Mouse (Mus musculus) granulocyte monocyte progenitor cell, adult 5-6 weeks (primary cell): ENCODE data around the gene Tmco3. TPM values are rescaled to one million over a fixed set of nuclear protein-coding genes. Genes with fewer than 3 reads are reported as not detected.

Experiments used
- ATAC-seq: replicated peaks from 2 replicates; pipeline ENCODE4 v1.8.0; 2016; ENCODE audit warnings: mild to moderate bottlenecking, moderate TSS enrichment, inconsistent platforms; ENCODE audit not compliant: poor library complexity, severe bottlenecking
- total RNA-seq, 2 experiments: library from RNA; stranded (forward) in 1 of 2; stranded (reverse) in 1 of 2; fragments of 200-712, 200-1000 nt in 1 of 2; fragments of >200 nt in 1 of 2; fragmentation: Nextera tagmentation in 1 of 2; gene quantifications; 2 replicates each; pipeline ENCODE4 v1.2.3; 2014 to 2017

Tmco3 gene
- total RNA-seq, 2 experiments from 2014 or later = 12.3 to 15.3 TPM

DNA sequence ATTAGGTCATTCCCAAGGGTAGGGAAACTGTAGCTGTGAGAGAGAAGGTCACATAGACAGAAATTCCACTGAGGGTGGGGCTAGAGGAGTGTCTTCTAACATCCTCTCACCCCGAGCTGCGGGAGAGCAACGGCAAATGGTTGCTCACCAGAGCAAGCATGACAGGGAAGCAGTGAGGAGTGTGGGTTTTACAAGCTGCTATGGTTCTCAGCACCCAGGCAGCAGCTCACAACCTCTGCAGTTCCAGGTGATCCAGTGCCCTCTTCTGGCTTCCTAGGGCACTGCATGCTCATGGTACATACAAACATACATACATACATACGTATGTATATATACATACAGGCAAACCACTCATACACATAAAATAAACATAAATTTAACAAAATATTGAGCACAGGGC is 17.9 kb downstream of the Tmco3 start:
- no peak for ATAC-seq

DNA sequence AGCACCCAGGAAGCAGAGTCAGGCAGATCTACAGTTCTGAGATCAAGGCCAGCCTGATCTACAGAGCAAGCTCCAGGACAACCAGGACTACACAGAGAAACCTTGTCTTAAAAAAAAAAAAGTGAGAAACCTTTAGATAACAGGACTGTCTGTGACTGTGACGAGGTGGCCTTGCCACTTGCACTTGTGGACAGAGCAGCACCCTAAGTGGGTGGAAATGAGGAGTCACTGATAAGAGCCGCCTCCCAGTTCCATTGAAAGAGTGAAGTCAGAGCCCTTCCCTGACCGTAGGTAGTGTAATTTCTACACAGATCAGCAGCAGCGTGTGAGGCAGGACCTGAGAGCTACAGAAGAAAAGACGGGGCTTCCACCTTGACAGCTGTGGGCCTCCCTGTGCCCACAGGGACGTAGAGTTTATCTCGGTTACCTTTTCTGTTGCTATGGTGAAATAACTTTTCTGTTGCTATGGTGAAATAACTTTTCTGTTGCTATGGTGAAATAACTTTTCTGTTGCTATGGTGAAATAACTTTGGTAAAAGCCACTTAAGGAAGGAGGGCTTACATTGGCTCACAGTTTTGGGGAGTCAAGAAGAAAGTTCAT is 18.4 kb downstream of the Tmco3 start:
- peak; percentile 79 for ATAC-seq

DNA sequence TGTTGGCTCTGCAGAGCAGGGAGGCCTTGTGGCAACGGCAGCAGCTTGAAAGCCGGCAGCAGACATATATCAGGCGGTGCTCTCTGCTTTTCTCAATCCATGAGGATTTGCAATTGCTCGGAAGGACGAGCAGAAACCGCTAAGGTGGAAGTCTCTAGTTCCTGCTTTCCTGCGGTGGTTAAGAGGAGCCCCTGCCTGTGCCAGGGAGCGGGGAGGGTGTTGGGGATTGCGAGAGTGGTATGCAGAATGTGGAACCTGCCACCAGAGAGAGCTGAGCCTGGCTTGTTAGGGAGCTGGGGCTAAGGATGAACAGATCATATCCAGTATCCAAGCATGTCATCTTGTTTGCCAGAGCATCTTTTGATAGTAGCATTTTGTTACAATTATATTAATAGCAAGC is 18.9 kb downstream of the Tmco3 start:
- peak; percentile 90 for ATAC-seq

DNA sequence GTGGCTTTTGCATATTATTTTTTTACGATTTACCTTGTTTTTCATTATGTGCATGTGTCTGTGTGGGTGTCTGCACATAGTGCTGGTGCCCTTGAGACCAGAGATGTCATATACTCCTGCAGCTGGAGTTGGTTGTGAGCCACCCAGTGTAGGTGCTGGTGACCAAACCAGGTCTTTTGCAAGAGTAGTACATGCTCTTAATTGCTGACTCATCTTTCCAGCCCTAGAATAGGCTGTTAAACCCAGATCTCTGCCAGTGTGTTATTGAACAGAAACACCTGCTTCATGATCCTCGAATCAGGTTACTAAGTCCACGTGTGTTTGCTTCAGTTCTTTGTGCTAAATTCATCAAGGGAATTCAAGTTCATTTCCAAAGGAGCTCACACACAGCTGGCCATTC is 26.9 kb downstream of the Tmco3 start:
- peak; percentile 44; the same call in 1 of the 2 replicates for ATAC-seq

DNA sequence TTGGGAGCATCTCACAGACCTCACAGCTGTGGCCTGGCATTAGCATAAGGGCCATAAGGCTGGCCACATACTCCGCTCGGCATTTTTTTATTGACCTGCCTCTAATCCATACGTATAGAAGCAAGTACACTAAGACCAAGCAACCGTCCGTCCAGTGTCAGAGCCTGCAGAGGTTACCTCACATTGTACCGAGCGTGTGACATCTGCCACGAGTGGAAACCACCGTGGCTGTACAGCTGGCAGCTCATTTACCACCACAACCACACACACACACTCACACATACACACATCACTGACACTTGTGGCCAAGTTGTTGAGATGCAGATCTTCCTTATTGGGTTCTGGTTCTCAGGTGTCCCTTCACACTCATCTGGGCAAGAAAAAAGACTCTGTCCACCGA is 28.7 kb downstream of the Tmco3 start:
- ATAC-seq = no peak

DNA sequence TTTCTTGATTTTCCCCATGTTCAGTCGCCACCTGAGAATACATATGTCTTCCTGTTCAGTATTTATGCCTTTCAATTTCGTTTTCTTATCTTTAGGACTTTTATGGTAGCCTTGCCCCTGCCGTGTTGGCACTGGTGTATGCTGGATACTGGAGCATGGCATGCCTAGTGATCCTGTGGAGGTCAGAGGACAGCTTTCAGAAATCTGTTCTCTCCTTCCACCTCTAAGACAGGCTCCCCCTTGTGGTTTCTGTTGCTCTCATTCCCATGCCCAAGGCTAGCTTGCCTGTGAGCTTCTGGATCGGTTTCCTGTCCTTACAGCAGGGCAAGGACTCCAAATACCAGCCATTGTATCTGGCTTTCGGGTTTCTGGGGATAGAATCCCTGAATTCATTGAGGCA is 38.6 kb downstream of the Tmco3 start:
- ATAC-seq = peak; percentile 66

DNA sequence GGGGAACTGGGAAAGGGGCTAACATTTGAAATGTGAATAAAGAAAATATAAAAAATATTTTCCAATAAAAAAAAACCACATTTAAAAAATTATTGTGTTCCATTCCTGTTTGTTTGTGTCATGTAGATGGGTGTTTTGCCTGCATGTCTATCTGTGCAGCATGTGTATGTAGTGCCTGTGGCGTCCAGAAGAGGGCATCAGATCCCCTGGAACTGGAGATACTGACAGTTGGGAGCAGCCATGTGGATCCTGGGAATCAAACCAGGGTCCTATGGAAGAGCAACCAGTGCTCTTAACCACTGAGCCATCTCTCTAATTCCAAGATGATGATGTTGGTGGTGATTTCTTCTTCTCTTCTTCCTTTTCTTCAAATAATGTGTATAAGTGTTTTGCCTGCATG is 46.7 kb downstream of the Tmco3 start:
- no peak for ATAC-seq

DNA sequence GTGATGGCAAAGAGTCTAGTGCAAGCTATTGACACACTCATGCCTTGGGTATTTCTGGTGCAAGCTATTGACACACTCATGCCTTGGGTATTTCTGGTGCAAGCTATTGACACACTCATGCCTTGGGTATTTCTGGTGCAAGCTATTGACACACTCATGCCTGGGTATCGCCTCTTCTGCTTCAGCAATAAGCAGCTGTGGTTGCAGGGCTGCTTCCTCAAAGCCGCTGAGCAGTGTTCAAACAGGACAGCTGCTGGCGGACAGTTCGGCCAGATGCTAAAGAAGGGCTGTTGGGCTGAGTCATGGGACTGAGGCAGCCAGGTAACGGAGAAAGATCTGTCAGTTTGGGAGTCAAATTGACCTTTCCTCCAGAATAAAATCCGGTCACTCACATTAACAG is 49.3 kb downstream of the Tmco3 start:
- peak; percentile 81 for ATAC-seq

DNA sequence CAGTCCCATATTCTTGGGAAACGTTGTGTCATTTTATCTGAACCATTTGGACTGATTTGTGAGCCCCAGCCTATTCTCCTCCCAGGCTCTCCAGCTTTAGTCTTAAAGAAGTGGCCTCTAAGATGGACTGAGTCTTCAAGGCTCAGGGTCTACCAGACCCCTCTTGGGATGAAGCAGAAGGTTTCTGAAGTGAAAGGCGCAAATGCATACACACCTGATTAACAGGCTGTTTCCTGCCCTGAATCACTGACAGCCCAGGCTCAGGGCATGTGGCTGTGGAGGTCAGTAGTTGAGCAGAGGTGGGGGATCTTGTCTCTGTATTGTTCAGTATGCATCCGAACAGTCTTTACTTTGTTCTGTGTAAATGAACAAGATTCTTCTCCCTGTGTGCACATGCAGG is 49.7 kb downstream of the Tmco3 start:
- ATAC-seq = no peak

DNA sequence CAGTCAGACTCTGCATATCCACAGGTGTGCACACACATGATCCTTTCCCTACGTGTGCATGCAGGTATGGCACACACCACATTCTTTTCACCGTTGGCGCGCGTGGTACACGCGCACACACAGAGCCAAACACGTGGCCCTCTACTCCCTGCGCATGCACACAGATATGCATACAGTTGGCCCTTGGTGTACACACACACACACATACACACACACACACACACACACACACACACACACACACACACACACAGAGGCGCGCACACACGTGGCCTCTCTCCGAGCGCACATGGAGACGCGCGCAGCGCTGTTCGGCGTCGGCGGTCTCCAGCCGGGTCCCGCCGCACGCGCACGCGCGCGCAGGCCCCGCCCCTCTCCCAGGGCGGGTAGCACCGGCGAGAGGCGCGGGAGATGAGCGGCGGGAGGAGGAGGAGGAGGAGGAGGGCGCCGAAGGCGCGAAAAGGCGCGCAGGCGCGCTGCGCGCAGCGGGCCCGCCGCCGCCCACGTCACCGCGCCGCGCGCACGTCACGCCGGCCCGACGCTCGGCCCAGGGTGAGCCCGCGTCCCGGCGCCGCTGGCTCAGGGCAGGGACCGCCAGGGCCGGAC is 50.4 kb downstream of the Tmco3 start, which contains the start of gene Tfdp1:
Tfdp1 (plus strand) TSS at position 497 of the 606 bp plus-strand sequence.
- ATAC-seq = peak; percentile 60

DNA sequence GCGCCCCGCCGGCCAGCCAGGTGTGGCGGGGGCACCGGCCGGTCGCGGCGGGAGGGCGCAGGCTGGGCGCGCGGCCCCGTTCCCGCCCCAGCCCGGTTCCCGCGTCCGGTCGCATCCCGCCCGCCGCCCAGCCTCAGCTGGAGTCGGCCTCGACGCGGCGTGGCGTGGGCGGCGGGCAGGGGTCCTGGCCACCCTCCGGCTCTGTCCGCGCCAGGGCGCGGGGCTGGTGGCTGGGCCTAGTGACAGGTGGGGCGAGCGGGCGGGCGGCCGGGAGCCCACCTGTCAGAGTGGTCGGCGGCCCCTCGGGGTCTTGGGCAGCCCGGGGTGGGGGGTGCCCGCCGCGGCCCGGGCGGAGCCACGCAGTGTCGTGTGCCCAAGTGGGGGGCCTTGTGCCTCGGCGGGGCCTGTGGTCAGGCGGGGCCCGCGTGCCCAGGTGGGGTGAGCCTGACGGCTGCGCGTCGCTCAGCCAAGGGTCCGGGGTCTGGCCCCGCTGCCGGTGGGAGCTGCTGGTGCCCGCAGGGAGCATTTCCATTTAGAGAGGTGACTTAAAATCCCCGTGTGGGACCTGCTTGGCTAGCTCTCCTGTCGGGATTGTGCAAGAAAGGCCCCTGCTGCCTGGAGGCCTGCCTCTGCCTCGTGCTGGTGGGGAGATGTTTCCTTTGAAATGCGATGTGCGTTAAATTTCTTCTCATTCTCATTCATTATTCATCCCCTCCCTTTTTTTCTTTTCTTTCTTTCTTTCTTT is 51.1 kb downstream of the Tmco3 start:
- ATAC-seq = no peak; the same call in 1 of the 2 replicates

DNA sequence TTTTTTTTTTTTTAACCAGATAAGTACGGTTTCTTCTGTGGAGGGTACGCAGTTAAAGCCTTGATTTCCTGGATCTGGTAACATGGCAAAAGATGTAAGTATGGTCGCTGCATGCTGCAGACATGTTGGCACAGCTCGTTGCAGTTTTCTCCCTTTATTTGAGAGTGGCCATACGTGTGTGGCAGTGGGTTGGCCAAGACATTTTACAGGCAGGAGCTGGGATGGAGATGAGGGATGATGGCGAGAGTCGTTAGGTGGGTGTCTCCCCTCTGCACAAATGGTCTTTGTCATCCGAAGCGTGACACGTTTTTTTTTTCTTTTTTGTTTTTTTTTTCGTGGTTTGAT is 51.6 kb downstream of the Tmco3 start:
- ATAC-seq = no peak

DNA sequence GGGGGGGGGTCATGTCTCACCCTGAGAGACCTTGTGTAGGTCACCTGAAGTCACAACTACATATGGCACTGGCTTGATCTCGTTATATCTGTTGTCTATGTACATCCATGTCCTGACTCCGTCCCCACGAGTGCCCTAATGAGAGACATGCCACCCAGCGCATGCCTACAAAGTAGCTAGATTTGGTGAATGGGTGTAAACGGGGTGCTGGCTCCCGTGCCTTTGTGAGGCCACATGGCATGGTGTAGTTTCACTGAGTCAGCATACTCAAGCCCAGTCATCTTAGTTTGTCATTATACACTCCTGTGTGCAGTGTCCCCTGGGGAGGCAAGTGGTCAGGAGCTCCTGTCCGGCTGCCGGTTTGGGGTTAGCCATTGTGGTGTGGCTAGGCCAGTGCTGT is 52.7 kb downstream of the Tmco3 start:
- no peak for ATAC-seq

DNA sequence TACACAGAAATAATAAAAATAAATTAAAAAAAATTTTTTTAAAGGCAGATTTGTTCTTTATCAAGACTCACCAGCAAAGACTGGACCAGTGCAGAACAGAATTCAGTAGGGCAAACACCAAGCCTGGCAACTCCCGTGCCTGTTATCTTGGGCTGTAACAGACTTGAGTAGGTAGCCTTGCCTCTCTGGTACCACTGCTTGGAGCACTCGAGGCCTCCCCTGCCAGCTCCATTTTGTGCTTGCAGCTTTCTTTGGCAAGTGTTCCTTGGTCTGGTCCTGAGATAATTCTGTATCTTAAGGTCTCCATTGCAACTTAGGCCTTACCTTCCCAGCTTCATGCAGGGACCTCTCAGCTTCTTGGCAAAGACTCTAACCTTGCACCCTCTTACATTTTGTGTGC is 54.4 kb downstream of the Tmco3 start:
- no peak for ATAC-seq

DNA sequence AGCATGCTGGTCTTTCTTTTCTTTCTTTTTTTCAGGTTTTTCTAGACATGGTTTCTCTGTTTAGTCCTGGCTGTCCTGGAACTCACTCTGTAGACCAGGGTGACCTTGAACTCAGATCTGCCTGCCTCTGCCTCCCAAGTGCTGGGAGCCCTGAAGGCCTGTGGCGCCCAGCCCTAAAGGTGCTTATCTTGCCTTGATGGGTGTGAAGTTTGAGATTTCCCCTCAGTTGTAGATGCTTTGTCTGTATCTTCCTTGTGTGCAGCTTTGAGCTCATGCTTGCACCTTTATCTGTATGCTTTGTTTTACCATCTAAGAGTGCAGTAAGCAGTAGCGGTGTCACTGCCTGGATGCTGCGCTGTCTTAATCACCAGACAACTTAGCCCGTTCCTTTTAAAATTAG is 55.1 kb downstream of the Tmco3 start:
- no peak for ATAC-seq

DNA sequence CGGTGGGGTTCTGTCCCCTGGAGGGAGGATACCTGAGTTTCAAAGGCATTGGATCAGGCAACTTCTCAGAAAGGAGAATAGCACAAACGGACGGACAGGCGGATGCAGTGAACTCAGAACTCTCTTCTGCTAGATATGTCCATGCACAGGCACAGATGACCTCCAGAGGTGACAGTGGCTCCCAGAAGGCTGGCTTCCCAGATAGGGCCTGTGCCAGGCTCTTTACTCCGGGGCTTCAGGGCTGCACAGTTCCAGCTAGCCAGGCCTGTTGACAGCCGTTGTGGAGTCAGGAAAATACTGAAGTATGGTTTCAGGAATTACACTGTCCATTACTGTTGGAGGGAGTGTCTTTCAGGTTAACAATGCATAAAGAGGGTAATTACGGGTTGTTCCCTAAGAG is 62.1 kb downstream of the Tmco3 start:
- ATAC-seq = no peak

DNA sequence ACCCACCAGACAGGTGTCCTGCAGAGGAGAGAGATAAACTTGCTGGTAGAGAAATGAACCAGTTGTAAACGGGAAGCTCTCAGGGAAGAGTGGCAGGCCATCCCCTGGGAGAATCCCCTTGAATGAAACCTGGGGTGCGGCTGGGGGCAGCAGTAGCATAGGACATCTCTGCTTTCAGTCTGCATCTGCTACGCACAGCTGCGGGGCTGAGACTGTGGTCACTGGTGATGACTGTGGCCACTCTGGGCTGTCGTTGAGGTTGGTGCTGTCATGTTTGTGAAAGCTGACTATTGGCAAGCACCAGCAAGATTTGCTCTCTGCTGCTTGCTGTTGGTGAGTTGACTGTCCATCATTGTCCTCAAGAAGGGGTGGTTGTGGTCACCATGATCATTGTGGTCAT is 63.6 kb downstream of the Tmco3 start:
- no peak for ATAC-seq

DNA sequence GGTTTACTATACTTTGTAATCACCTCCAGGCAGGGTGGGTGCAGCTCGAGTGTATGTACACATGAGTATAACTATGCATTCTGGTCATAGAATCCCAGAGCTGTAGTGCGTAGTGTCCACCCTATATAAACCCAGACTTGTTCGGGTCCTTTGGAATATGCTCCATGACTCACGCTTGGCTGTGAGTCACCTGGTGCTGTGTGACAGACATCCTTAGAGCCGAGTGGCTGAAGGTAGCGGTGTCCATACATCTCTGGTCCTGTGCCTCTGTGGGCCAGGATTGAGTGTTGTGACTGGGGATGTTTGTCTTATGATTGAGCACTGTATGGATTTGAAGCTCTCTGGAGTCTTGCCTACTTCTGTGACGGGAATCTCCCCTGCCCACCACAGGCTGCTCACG is 64.6 kb downstream of the Tmco3 start:
- ATAC-seq = no peak

DNA sequence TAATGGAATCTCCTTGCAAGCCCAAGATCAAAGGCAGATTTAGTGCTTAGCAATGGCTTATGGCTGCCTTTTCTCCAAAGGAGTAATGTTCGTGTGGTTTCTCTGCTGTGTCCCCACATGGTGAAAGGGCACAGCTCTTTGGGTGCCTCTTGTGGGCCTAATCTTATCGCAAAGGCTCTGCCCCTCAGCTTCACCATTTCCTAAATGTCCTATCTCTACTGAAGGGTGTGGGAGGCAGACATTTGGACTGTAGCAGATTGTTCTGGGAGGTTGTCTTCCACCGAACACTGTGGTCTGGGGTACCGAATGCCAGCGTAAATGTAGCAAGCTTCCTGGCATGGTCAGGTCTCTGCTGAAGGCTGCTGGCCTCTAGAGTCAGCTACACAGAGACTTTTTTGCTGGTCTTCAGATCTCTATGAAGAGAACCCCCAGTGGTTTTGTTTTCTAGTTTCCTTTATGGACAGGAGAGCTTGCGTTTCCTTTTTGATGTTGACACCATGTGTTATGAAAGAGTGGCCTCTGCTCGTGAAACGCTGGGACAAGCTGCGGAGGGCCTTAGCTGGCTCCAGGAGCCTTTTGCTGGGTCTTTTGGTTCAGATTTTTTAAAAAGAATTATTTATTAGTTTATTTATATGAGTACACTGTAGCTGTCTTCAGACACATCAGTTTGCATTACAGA is 65.3 kb downstream of the Tmco3 start:
- ATAC-seq = peak; percentile 67

DNA sequence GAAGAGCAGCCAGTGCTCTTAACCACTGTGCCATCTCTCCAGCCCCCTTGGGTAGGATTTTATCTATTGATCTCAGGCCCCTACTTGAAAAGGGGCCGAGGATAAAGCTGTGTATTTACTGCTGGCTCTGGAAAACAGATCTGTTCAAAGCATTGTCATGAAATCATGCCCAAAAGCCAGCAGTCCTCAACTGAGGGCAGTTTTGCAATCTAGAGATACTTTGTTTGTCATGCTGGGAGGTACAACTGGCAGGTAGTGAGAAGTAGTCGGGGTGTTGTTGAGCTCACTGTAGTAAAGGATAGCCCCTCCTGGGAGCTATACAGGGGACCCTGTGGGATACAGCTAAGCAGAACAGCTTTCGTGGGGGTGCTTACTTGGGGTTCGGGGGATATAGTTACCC is 65.9 kb downstream of the Tmco3 start:
- peak; percentile 2; the same call in 1 of the 2 replicates for ATAC-seq

DNA sequence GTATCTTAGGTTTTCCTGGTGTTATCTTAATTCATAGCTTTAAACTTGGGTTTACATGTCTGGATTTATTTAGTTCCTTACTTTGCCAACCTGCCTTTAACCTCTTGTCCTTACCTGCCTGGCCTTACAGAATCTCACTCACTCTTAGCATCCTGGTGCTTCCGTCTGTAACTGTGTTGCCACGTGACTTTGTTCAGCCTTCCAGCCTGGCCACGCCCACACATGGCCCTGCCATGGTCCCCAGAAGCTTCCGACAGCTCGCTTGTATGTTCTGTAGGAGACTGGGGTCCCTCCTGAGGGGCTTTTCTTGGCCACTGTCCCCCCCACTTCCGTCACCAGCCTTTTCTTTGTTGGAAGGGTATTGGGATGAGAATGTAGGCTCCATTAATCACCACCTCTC is 68.2 kb downstream of the Tmco3 start:
- ATAC-seq = no peak
